Mouse (Mus musculus): ENCODE measurements around the gene Fgd2. TPM values are rescaled to one million over a fixed set of nuclear protein-coding genes. Genes with fewer than 3 reads are reported as not detected.
"Not testable (repeated sequence)": the region's sequence is repeated elsewhere in the genome, so short reads cannot be mapped to it uniquely, and the experiment has no call there.

Gene Fgd2
- polyA plus RNA-seq, 1 experiment from 2014 or later = 3.4 TPM

DNA sequence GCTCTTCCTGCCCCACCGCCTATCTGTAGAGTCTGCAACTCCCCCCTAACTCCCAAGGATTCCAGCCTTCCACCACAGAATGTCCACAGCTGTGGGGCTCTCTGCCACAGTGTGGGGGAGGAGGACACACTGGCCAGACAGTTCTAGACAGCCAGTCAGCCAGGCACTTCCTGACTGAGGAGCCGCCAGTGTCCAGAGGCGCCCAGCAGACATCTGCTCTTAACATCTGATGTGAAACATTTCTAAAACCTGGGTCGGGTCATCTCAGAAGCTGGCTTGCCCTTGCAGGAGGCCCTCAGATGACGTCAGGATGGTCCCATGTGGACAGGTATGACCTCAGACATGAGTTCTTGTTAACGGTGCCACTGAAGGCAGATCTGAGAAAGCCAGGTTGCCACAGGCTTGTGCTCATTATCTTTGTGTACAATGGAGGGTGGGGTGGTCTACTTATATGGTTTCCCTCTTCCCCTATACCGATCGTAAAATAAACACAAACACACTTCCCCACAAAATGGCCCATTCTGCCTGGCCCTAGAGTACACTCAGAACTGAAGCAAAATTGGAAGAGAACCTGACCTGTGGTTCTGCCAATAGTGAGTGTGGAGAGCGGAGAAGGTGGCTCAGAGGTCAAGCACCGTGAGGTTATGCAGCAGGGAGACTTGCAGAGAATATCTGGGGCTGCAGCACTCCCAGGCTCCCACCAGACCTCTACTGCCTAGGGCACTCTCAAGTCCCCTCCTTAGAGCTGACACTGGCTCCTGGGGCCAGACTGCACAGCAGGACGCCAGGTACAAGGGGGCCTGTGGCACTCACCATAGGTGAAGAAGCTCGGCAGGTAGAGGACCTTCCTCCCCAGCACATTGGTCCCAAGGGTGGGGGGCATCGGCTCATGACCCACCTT lies 18.5 kb upstream of the Fgd2 start:
- no peak overlapping the region for H3K4me3 ChIP-seq (ENCODE audit: low read depth, low read length)
- no peak overlapping the region for H3K4me2 ChIP-seq (ENCODE audit: low read length)
- H3K9ac ChIP-seq (ENCODE audit: low read length) = peak overlapping the region; percentile 47
- no peaks in the 10 kb centered on the region for H3K27me3 ChIP-seq (replicated peaks; ENCODE audit: control insufficient read depth, insufficient read depth, low read length)
- H3K4me1 ChIP-seq (ENCODE audit: control insufficient read depth, insufficient read depth, low read length) = peaks cover 17% of the 10 kb centered on the region
- H3K36me3 ChIP-seq (ENCODE audit: control insufficient read depth, insufficient read depth, low read length) = peaks cover 63% of the 10 kb centered on the region
- H3K27ac ChIP-seq (ENCODE audit: low read depth, low read length) = peak overlapping the region; percentile 69; the same call in 1 of the 2 replicates
- H3K9me3 ChIP-seq (replicated peaks; ENCODE audit: control insufficient read depth, low read length) = no peaks in the 10 kb centered on the region
- DNase-seq (ENCODE audit: low spot score) = no peak
- 54% methylated on average over 13 of the region's 13 CpGs for WGBS
- no peak for ATAC-seq

DNA sequence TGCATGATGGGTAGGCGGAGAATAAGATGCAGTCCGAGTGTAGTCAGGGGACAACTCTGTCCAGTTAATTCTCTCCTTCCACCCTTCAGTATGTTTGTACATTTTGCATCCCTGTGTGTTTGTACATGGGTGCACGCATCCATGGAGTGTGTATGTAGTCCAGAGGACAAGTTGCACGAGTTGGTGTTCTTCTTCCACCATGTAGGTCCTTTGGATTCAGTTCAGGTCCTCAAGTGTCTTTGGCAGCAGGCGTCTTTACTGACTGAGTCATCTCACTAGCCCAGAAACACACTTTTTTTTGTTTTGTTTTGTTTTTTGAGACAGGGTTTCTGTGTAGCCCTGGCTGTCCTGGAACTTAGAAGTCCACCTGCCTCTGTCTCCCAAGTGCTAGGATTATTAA lies 17.5 kb upstream of the Fgd2 start:
- DNase-seq (ENCODE audit: low spot score) (no peak), ATAC-seq (no peak)
- Histone ChIP-seq H3K9ac (ENCODE audit: low read length) (no peak overlapping the region), H3K4me1 (ENCODE audit: control insufficient read depth, insufficient read depth, low read length) (peaks cover 19% of the 10 kb centered on the region), H3K9me3 (replicated peaks; ENCODE audit: control insufficient read depth, low read length) (no peaks in the 10 kb centered on the region), H3K4me3 (ENCODE audit: low read depth, low read length) (no peak overlapping the region), H3K4me2 (ENCODE audit: low read length) (no peak overlapping the region), H3K27me3 (replicated peaks; ENCODE audit: control insufficient read depth, insufficient read depth, low read length) (no peaks in the 10 kb centered on the region), H3K27ac (ENCODE audit: low read depth, low read length) (no peak overlapping the region), H3K36me3 (ENCODE audit: control insufficient read depth, insufficient read depth, low read length) (peaks cover 53% of the 10 kb centered on the region)
- WGBS = 91% methylated on average over 5 of the region's 5 CpGs

DNA sequence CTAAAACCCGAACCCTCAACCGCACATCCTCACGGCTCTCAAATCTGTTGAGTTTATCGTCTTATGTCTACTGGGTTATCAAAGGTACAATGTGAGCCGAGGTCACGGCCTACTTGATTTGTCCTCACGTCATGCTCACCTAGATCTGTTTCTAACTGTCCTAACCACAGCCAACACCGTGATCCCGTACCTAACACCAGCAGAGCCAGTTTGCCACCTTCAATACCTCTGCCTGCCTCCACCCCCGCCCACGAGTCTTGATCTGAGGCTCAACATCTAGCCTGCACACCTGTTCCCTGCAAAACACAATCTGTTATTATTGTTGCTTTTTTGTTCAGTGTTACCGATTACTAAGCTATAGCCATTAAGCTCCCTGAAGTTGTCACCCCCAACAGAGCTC lies 15.4 kb upstream of the Fgd2 start:
- Histone ChIP-seq H3K36me3 (ENCODE audit: control insufficient read depth, insufficient read depth, low read length) (peaks cover 33% of the 10 kb centered on the region), H3K27me3 (replicated peaks; ENCODE audit: control insufficient read depth, insufficient read depth, low read length) (no peaks in the 10 kb centered on the region), H3K9me3 (replicated peaks; ENCODE audit: control insufficient read depth, low read length) (no peaks in the 10 kb centered on the region), H3K27ac (ENCODE audit: low read depth, low read length) (0 out of 2 replicates have a peak overlapping the region, but pooled peaks have one; percentile 93), H3K9ac (ENCODE audit: low read length) (0 out of 2 replicates have a peak overlapping the region, but pooled peaks have one; percentile 89), H3K4me2 (ENCODE audit: low read length) (peak overlapping the region; percentile 67; the same call in 1 of the 2 replicates), H3K4me1 (ENCODE audit: control insufficient read depth, insufficient read depth, low read length) (peaks cover 19% of the 10 kb centered on the region), H3K4me3 (ENCODE audit: low read depth, low read length) (no peak overlapping the region)
- WGBS = 90% methylated on average over 12 of the region's 12 CpGs
- no peak for ATAC-seq
- DNase-seq (ENCODE audit: low spot score) = no peak

DNA sequence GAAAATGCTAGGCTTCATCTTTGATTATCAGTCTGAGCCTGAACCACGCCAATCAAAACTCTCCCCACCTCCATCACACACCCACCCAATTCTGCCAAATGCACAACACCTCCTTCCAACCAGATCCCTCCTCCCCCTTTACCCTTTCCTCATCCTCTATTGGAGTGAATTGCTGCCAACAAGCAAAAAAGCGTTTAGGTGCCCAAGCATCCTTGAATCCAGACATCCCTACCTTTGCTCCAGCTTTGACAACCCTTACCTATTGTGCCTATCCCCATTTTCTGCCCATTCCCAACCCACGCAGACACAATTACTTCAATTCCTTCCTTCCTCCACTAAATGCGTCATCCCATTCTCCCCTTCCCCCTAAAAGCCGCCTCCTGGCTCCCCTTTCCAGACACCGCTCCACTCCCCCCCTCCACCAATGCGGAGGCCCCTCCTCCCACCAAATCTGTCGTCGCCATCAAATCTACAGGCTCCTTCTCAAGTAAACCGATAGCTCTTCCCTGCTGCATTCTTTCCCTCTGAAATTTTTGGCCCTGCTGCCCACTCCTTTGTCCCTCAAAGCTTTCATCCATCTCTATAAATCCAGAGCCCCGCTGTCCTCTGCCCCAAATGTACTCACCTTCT lies 14.1 kb upstream of the Fgd2 start:
- peaks cover 24% of the 10 kb centered on the region for H3K36me3 ChIP-seq (ENCODE audit: control insufficient read depth, insufficient read depth, low read length)
- H3K9me3 ChIP-seq (replicated peaks; ENCODE audit: control insufficient read depth, low read length) = no peaks in the 10 kb centered on the region
- peaks cover 19% of the 10 kb centered on the region for H3K4me1 ChIP-seq (ENCODE audit: control insufficient read depth, insufficient read depth, low read length)
- H3K4me2 ChIP-seq (ENCODE audit: low read length) = peak overlapping the region; percentile 67
- peak overlapping the region; percentile 89 for H3K9ac ChIP-seq (ENCODE audit: low read length)
- H3K27ac ChIP-seq (ENCODE audit: low read depth, low read length) = peak overlapping the region; percentile 93
- DNase-seq (ENCODE audit: low spot score) = peak; percentile 83
- 2% methylated on average over 11 of the region's 11 CpGs for WGBS
- no peaks in the 10 kb centered on the region for H3K27me3 ChIP-seq (replicated peaks; ENCODE audit: control insufficient read depth, insufficient read depth, low read length)
- H3K4me3 ChIP-seq (ENCODE audit: low read depth, low read length) = peak overlapping the region; percentile 95
- ATAC-seq = peak; percentile 57

DNA sequence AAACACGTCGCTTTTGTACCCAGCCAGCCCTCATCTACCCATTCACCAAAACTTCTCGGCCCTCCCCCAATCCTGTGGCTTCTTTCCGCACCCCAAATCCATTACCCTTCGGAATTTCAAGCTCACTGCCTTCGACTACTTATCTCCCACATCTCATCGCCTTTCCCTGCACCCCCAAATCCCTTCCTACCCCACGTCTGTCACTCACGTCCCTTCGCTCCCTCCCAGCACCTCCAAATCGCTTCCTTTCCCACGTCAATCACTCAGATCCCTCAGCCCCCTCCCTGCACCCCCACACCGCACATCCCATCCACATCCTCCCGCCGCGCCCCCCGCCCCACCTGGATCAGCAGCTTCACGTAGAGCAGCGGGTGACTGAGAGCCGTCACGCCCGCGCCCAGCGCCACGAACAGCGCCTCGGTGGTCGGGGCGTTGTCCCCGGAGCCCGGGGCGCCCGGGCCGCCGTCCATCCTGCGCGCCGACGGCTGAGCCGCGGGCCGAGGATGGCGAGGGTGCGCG lies 13.5 kb upstream of the Fgd2 start:
- DNase-seq (ENCODE audit: low spot score) = peak; percentile 53

DNA sequence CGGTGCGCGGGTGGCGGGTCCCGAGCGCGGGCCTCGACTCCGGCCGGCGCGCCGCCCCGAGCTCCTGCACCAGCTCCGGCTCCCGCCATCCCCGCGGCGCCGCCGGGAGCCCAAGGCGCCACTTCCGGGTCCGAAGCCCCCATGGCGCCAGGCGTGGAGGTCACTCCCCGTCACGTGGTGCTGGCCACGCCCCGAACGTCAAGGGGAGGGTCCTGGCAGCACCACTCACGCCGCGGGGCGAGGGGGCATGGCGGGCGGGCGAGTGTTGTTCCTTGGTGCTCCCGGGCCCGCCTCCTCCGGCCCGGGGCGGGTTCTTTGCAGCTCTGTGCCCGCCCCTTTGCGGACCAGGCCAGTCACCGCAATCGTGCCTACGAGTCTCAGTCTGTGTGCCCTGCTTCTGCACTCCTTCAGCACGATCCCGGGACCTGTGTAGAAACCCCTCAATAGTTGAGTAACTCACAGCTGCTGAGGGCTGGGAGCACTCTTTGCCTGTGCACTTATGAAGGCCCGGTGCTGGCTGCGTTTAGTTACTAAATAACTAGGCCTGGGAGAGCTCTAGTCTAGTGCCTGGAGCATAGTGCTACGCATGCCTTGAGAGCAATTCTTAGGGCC lies 13.0 kb upstream of the Fgd2 start, which contains the start of gene Mtch1:
Gene Mtch1, minus strand, starts transcription at position 290 of the 612 bp plus-strand sequence.
- under 1% methylated on average over 41 of the region's 53 CpGs for WGBS
- Histone ChIP-seq H3K27ac (ENCODE audit: low read depth, low read length) (peak within 1 kb of the TSS; percentile 93), H3K9ac (ENCODE audit: low read length) (peak within 1 kb of the TSS; percentile 89), H3K4me2 (ENCODE audit: low read length) (peak within 1 kb of the TSS; percentile 67), H3K36me3 (ENCODE audit: control insufficient read depth, insufficient read depth, low read length) (peaks cover 14% of the 10 kb centered on the region), H3K4me3 (ENCODE audit: low read depth, low read length) (peak within 1 kb of the TSS; percentile 95), H3K4me1 (ENCODE audit: control insufficient read depth, insufficient read depth, low read length) (peaks cover 14% of the 10 kb centered on the region), H3K9me3 (replicated peaks; ENCODE audit: control insufficient read depth, low read length) (no peaks in the 10 kb centered on the region), H3K27me3 (replicated peaks; ENCODE audit: control insufficient read depth, insufficient read depth, low read length) (no peaks in the 10 kb centered on the region)
- ATAC-seq = peak; percentile 90
- peak; percentile 97 for DNase-seq (ENCODE audit: low spot score)

More for the DNA sequence above, 13.5 kb upstream of the Fgd2 start:
- Histone ChIP-seq H3K27me3 (replicated peaks; ENCODE audit: control insufficient read depth, insufficient read depth, low read length) (no peaks in the 10 kb centered on the region), H3K36me3 (ENCODE audit: control insufficient read depth, insufficient read depth, low read length) (peaks cover 20% of the 10 kb centered on the region), H3K4me3 (ENCODE audit: low read depth, low read length) (peak overlapping the region; percentile 95), H3K4me1 (ENCODE audit: control insufficient read depth, insufficient read depth, low read length) (peaks cover 14% of the 10 kb centered on the region), H3K9ac (ENCODE audit: low read length) (peak overlapping the region; percentile 89), H3K27ac (ENCODE audit: low read depth, low read length) (peak overlapping the region; percentile 93), H3K9me3 (replicated peaks; ENCODE audit: control insufficient read depth, low read length) (no peaks in the 10 kb centered on the region), H3K4me2 (ENCODE audit: low read length) (peak overlapping the region; percentile 67)
- WGBS = under 1% methylated on average over 38 of the region's 45 CpGs
- peak; percentile 47 for ATAC-seq

DNA sequence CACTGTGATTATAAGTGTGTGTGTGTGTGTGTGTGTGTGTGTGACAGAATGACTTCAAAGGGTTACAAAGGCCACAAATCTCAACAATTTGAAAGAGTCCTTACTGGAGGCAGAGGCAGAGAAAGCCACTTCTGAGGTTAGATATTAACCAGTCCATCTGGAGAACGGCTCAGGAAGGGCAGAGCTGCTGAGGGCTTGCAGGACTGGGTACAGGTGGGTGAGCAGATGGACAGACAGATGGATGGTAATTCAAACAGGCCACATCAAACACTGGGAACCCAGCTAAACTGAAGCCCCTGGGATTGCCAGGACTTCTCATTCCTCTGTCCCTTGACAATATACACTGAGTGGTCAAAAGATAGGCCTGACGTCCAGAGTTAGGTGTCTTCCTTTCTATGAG lies 11.7 kb upstream of the Fgd2 start:
- ATAC-seq = no peak
- no peak for DNase-seq (ENCODE audit: low spot score)
- H3K27ac ChIP-seq (ENCODE audit: low read depth, low read length) = no peak overlapping the region
- H3K36me3 ChIP-seq (ENCODE audit: control insufficient read depth, insufficient read depth, low read length) = peaks cover 3% of the 10 kb centered on the region
- no peak overlapping the region for H3K4me2 ChIP-seq (ENCODE audit: low read length)
- no peaks in the 10 kb centered on the region for H3K9me3 ChIP-seq (replicated peaks; ENCODE audit: control insufficient read depth, low read length)
- no peak overlapping the region for H3K4me3 ChIP-seq (ENCODE audit: low read depth, low read length)
- peaks cover 14% of the 10 kb centered on the region for H3K4me1 ChIP-seq (ENCODE audit: control insufficient read depth, insufficient read depth, low read length)
- H3K27me3 ChIP-seq (replicated peaks; ENCODE audit: control insufficient read depth, insufficient read depth, low read length) = no peaks in the 10 kb centered on the region
- no peak overlapping the region for H3K9ac ChIP-seq (ENCODE audit: low read length)
- WGBS = 72% methylated on average over 2 of the region's 2 CpGs

DNA sequence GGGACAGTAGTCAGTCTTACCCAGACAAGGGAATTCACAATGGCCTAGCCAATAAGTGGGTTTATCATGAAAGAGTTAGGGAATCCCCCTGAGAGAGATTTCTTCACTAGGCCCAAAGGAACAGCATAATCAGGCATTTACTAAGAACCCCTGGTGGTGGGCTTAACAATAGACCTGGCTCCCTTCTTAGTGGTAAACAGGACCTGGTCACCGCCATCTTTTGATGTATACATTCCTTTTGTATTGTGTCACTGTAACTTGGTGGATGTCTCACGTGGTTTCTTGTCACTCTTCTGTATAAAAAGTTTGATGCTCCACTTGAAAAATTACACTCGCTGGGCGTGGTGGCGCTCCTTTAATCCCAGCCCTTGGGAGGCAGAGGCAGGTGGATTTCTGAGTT lies 9.7 kb upstream of the Fgd2 start:
- H3K36me3 ChIP-seq (ENCODE audit: control insufficient read depth, insufficient read depth, low read length); DNase-seq (ENCODE audit: low spot score); H3K27me3 ChIP-seq (replicated peaks; ENCODE audit: control insufficient read depth, insufficient read depth, low read length); H3K27ac ChIP-seq (ENCODE audit: low read depth, low read length); ATAC-seq; H3K4me3 ChIP-seq (ENCODE audit: low read depth, low read length); H3K9me3 ChIP-seq (replicated peaks; ENCODE audit: control insufficient read depth, low read length); H3K9ac ChIP-seq (ENCODE audit: low read length); H3K4me2 ChIP-seq (ENCODE audit: low read length): not testable (repeated sequence)
- 56% methylated on average over 5 of the region's 5 CpGs for WGBS
- H3K4me1 ChIP-seq (ENCODE audit: control insufficient read depth, insufficient read depth, low read length) = peaks cover 17% of the 10 kb centered on the region
